Mouse (Mus musculus): ENCODE results near the gene Adrb1. TPM values are rescaled to one million over a fixed set of nuclear protein-coding genes. Genes with fewer than 3 reads are reported as not detected.
"Not testable (repeated sequence)": the region's sequence is repeated elsewhere in the genome, so short reads cannot be mapped to it uniquely, and the experiment has no call there.

Gene Adrb1
- polyA plus RNA-seq, 1 experiment from 2014 or later = 0.52 TPM

DNA sequence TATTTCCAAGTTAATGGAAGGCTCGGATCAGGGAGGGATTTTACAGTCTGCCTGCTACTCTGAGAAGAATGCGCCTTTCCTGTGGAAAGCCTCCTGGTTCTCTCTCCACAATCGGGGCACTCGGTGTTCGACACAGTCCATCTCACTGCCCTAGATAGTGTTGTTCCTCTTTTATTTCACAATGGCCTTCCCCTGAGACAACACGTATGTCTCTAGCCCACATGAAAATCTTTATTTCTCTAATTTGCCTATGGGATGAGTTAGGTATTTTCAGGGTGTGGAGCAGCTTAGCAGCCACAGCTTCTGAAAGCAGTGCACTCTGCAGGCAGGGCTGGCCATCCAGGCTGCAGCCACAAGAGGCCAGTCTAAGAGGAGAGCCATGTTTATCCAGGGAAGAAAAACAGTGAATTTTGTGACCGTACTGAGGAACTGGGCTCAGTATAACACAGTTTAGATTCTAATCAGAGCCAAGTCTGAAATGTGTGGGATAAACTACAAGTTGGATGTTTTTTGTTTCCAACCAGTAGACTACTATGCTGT, 12.1 kb downstream of the Adrb1 start:
- no peaks in the 10 kb centered on the region for H3K36me3 ChIP-seq (replicated peaks)
- no peak overlapping the region for H3K27ac ChIP-seq
- no peaks in the 10 kb centered on the region for H3K9me3 ChIP-seq
- no peak overlapping the region for H3K4me3 ChIP-seq (replicated peaks)
- no peak overlapping the region for H3K9ac ChIP-seq
- H3K4me1 ChIP-seq = no peaks in the 10 kb centered on the region
- ATAC-seq (ENCODE audit: low FRiP score) = no peak
- H3K4me2 ChIP-seq = no peak overlapping the region
- WGBS = 62% methylated on average over 7 of the region's 7 CpGs
- H3K27me3 ChIP-seq = 0 out of 2 replicates have a peak, but pooled peaks cover 13% of the 10 kb centered on the region

DNA sequence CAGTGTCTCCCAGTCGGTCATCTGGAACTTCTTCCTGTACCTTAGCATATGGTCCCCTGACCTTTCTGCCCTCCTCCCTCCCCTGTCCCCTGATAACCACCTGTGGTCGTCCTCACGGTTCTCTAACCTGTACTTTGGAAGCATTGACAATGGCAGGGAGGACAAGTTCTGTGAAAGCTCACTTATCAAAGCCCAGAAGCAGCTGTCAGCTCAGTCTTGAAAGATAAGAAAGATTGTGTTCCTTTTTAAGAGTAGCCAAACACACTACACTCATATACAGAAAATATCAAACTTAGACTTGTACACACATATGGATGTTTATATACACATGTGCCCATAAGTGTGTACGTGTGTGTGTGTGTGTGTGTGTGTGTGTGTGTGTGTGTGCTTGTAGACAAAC, 13.7 kb downstream of the Adrb1 start:
- Histone ChIP-seq H3K4me3 (replicated peaks) (no peak overlapping the region), H3K9me3 (no peaks in the 10 kb centered on the region), H3K27ac (no peak overlapping the region), H3K4me1 (no peaks in the 10 kb centered on the region), H3K27me3 (0 out of 2 replicates have a peak, but pooled peaks cover 9% of the 10 kb centered on the region), H3K9ac (no peak overlapping the region), H3K4me2 (no peak overlapping the region), H3K36me3 (replicated peaks) (no peaks in the 10 kb centered on the region)
- no peak for ATAC-seq (ENCODE audit: low FRiP score)
- 78% methylated on average over 4 of the region's 4 CpGs for WGBS

- Histone ChIP-seq H3K36me3 (replicated peaks) (no peaks in the 10 kb centered on the region), H3K27ac (no peak overlapping the region), H3K9me3 (no peaks in the 10 kb centered on the region), H3K27me3 (0 out of 2 replicates have a peak, but pooled peaks cover 7% of the 10 kb centered on the region), H3K4me3 (replicated peaks) (no peak overlapping the region), H3K9ac (no peak overlapping the region), H3K4me1 (no peaks in the 10 kb centered on the region), H3K4me2 (no peak overlapping the region)
- WGBS = 74% methylated on average over 5 of the region's 5 CpGs
- no peak for ATAC-seq (ENCODE audit: low FRiP score)
These were observed 14.3 kb downstream of the Adrb1 start for GRCm38 (mm10) chr19:56736287-56736686.

DNA sequence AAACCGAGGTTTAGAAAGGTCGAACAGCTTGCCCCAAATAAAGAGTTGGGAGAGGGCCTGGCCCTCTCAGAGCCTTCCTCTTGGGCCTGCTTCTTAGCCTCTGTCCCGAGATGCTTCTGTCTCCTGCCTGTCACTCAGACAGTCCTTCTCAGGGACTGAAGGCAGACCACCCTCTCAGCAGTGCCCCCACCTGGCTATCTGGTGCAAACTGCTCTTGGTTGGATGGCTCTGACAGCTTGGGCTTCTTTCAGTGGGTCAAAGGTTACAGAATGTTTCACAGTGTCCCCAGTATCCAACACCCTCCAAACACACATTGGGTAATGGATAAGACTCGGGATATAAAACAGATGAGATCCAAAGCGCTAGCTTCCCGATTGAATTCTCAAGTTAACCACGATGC, 23.1 kb downstream of the Adrb1 start:
- no peak for ATAC-seq (ENCODE audit: low FRiP score)
- H3K4me2 ChIP-seq = no peak overlapping the region
- no peak overlapping the region for H3K4me3 ChIP-seq (replicated peaks)
- WGBS = 68% methylated on average over 7 of the region's 7 CpGs
- H3K9ac ChIP-seq = no peak overlapping the region
- H3K36me3 ChIP-seq (replicated peaks) = no peaks in the 10 kb centered on the region
- peaks cover 8% of the 10 kb centered on the region; the same call in 1 of the 2 replicates for H3K4me1 ChIP-seq
- 0 out of 2 replicates have a peak, but pooled peaks cover 5% of the 10 kb centered on the region for H3K27me3 ChIP-seq
- no peak overlapping the region for H3K27ac ChIP-seq
- H3K9me3 ChIP-seq = no peaks in the 10 kb centered on the region

- no peaks in the 10 kb centered on the region for H3K9me3 ChIP-seq
- no peak for ATAC-seq (ENCODE audit: low FRiP score)
- no peak overlapping the region for H3K9ac ChIP-seq
- no peak overlapping the region for H3K4me3 ChIP-seq (replicated peaks)
- H3K36me3 ChIP-seq (replicated peaks) = no peaks in the 10 kb centered on the region
- no peak overlapping the region for H3K27ac ChIP-seq
- peaks cover 8% of the 10 kb centered on the region; the same call in 1 of the 2 replicates for H3K4me1 ChIP-seq
- 67% methylated on average over 6 of the region's 6 CpGs for WGBS
- 0 out of 2 replicates have a peak, but pooled peaks cover 5% of the 10 kb centered on the region for H3K27me3 ChIP-seq
- no peak overlapping the region for H3K4me2 ChIP-seq
These were observed 23.5 kb downstream of the Adrb1 start for GRCm38 (mm10) chr19:56745528-56745927.

DNA sequence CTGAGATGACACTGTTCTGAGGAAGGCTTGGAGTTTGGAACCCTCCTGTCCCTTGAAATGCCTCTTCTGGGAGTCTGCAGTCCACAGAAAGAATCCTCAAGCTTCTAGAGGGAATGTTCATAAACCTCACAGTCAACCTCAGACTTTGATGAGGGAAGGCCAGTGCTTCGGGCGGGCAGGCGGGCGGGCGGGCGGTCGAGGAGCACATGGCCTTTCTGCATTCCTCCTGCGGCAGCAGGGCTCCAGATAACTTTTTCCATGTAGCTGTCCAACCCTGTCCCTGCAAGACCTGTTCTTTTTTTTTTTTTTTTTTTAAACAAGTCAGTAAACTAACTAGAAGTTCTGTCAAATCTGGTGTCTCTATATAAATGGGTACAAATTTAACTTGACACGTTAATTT, 24.6 kb downstream of the Adrb1 start:
- Histone ChIP-seq H3K27me3 (no peaks in the 10 kb centered on the region), H3K36me3 (replicated peaks) (no peaks in the 10 kb centered on the region), H3K27ac (no peak overlapping the region), H3K4me3 (replicated peaks) (no peak overlapping the region), H3K9me3 (no peaks in the 10 kb centered on the region), H3K4me2 (no peak overlapping the region), H3K9ac (no peak overlapping the region), H3K4me1 (peaks cover 16% of the 10 kb centered on the region)
- WGBS = 89% methylated on average over 9 of the region's 9 CpGs
- ATAC-seq (ENCODE audit: low FRiP score) = no peak

DNA sequence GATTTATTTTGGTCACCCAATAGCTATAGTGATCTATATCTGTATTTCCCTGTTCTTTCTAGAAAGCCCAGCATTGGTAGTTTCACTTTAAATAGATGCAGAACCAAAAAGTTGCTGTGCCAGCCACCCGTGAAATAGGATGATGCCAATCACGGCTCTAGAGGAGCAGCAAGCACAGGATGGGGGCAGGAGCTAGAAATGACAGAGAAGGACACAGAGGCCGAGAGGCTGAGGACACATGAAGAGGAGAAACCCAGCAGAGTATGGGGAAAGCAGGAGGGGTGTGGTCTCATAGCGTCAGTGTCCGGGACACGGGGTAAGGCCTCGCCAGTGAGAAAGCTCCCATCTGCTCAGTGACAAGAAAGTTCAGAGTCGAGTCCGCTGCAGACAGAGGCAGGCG, 25.9 kb downstream of the Adrb1 start:
- Histone ChIP-seq H3K36me3 (replicated peaks) (no peaks in the 10 kb centered on the region), H3K9ac (no peak overlapping the region), H3K4me3 (replicated peaks) (no peak overlapping the region), H3K27me3 (no peaks in the 10 kb centered on the region), H3K4me2 (no peak overlapping the region), H3K4me1 (peaks cover 16% of the 10 kb centered on the region), H3K9me3 (no peaks in the 10 kb centered on the region), H3K27ac (no peak overlapping the region)
- 65% methylated on average over 10 of the region's 10 CpGs for WGBS
- ATAC-seq (ENCODE audit: low FRiP score) = no peak

GRCm38 (mm10) chr19:56749343-56749742, 27.3 kb downstream of the Adrb1 start:
- Histone ChIP-seq H3K4me3 (replicated peaks) (no peak overlapping the region), H3K36me3 (replicated peaks) (no peaks in the 10 kb centered on the region), H3K27me3 (no peaks in the 10 kb centered on the region), H3K9ac (no peak overlapping the region), H3K9me3 (no peaks in the 10 kb centered on the region), H3K4me2 (no peak overlapping the region), H3K4me1 (peaks cover 11% of the 10 kb centered on the region), H3K27ac (no peak overlapping the region)
- ATAC-seq (ENCODE audit: low FRiP score) = no peak
- 47% methylated on average over 3 of the region's 3 CpGs for WGBS

GRCm38 (mm10) chr19:56750709-56751108, 28.7 kb downstream of the Adrb1 start:
- no peak overlapping the region for H3K27ac ChIP-seq
- no peaks in the 10 kb centered on the region for H3K9me3 ChIP-seq
- no peak for ATAC-seq (ENCODE audit: low FRiP score)
- H3K36me3 ChIP-seq (replicated peaks) = no peaks in the 10 kb centered on the region
- H3K4me2 ChIP-seq = no peak overlapping the region
- WGBS = 28% methylated on average over 4 of the region's 4 CpGs
- no peak overlapping the region for H3K9ac ChIP-seq
- H3K4me1 ChIP-seq = peaks cover 8% of the 10 kb centered on the region
- H3K27me3 ChIP-seq = no peaks in the 10 kb centered on the region
- no peak overlapping the region for H3K4me3 ChIP-seq (replicated peaks)

GRCm38 (mm10) chr19:56754456-56754855, 32.5 kb downstream of the Adrb1 start:
- H3K9ac ChIP-seq; ATAC-seq (ENCODE audit: low FRiP score); H3K27me3 ChIP-seq; H3K4me2 ChIP-seq; H3K27ac ChIP-seq; H3K36me3 ChIP-seq (replicated peaks); H3K4me1 ChIP-seq; H3K9me3 ChIP-seq; H3K4me3 ChIP-seq (replicated peaks): not testable (repeated sequence)
- 96% methylated on average over 2 of the region's 2 CpGs for WGBS

GRCm38 (mm10) chr19:56756412-56756811, 34.4 kb downstream of the Adrb1 start:
- Histone ChIP-seq H3K27ac (no peak overlapping the region), H3K9ac (no peak overlapping the region), H3K4me2 (no peak overlapping the region), H3K4me3 (replicated peaks) (no peak overlapping the region), H3K27me3 (no peaks in the 10 kb centered on the region), H3K36me3 (replicated peaks) (no peaks in the 10 kb centered on the region), H3K9me3 (no peaks in the 10 kb centered on the region), H3K4me1 (0 out of 2 replicates have a peak, but pooled peaks cover under 1% of the 10 kb centered on the region)
- ATAC-seq (ENCODE audit: low FRiP score) = no peak
- WGBS = 92% methylated on average over 10 of the region's 10 CpGs

GRCm38 (mm10) chr19:56758311-56758710, 36.3 kb downstream of the Adrb1 start:
- Histone ChIP-seq H3K9ac (no peak overlapping the region), H3K4me2 (no peak overlapping the region), H3K4me3 (replicated peaks) (no peak overlapping the region), H3K27me3 (no peaks in the 10 kb centered on the region), H3K9me3 (no peaks in the 10 kb centered on the region), H3K36me3 (replicated peaks) (no peaks in the 10 kb centered on the region), H3K4me1 (no peaks in the 10 kb centered on the region), H3K27ac (no peak overlapping the region)
- ATAC-seq (ENCODE audit: low FRiP score) = no peak
- WGBS = 92% methylated on average over 2 of the region's 2 CpGs

- no peak overlapping the region for H3K27ac ChIP-seq
- no peaks in the 10 kb centered on the region for H3K27me3 ChIP-seq
- no peak for ATAC-seq (ENCODE audit: low FRiP score)
- 91% methylated on average over 4 of the region's 4 CpGs for WGBS
- H3K4me3 ChIP-seq (replicated peaks) = no peak overlapping the region
- no peaks in the 10 kb centered on the region for H3K9me3 ChIP-seq
- no peaks in the 10 kb centered on the region for H3K36me3 ChIP-seq (replicated peaks)
- H3K9ac ChIP-seq = no peak overlapping the region
- no peaks in the 10 kb centered on the region for H3K4me1 ChIP-seq
- no peak overlapping the region for H3K4me2 ChIP-seq
These were observed 37.7 kb downstream of the Adrb1 start for GRCm38 (mm10) chr19:56759740-56760139.
